Mouse (Mus musculus) intestine, embryonic 14.5 days (tissue): ENCODE results near the gene Baz2b. TPM values are rescaled to one million over a fixed set of nuclear protein-coding genes. Genes with fewer than 3 reads are reported as not detected.

Source experiments
- ATAC-seq: fragments of 200-750 bp; cut with Nextera tagmentation; replicated peaks from 2 replicates; pipeline ENCODE4 v1.8.0; 2017; ENCODE audit warnings: low read depth, moderate number of reproducible peaks, moderate TSS enrichment, moderate library complexity; ENCODE audit not compliant: low FRiP score, low TSS enrichment
- DNase-seq: peaks from one replicate; pipeline ENCODE4 v3.0.0-alpha.2; 2018; ENCODE audit warnings: low spot score
- H3K27ac ChIP-seq: fragments of 300-500 bp; sonication (generic); 2 replicates; pipeline ENCODE4 v1.5.1; 2014; ENCODE audit warnings: low read depth, mild to moderate bottlenecking, control low read depth
- H3K27me3 ChIP-seq: fragments of 300-500 bp; sonication (generic); replicated peaks from 2 replicates; pipeline ENCODE4 v1.6.1; 2014; ENCODE audit warnings: low read length, control low read depth; ENCODE audit not compliant: control insufficient read depth, insufficient read depth
- H3K36me3 ChIP-seq: fragments of 300-500 bp; sonication (generic); 2 replicates; pipeline ENCODE4 v1.6.1; 2014; ENCODE audit warnings: low read length, control low read depth; ENCODE audit not compliant: control insufficient read depth, insufficient read depth
- H3K4me1 ChIP-seq: fragments of 300-500 bp; sonication (generic); replicated peaks from 2 replicates; pipeline ENCODE4 v1.6.1; 2014; ENCODE audit warnings: low read length, control low read depth, mixed read lengths; ENCODE audit not compliant: control insufficient read depth, insufficient read depth
- H3K4me2 ChIP-seq: fragments of 300-500 bp; sonication (generic); 2 replicates; pipeline ENCODE4 v1.6.1; 2014; ENCODE audit warnings: low read length
- H3K4me3 ChIP-seq: fragments of 300-500 bp; sonication (generic); 2 replicates; pipeline ENCODE4 v1.5.1; 2014; ENCODE audit warnings: low read depth, low read length, control low read depth, mixed read lengths
- H3K9ac ChIP-seq: fragments of 300-500 bp; sonication (generic); 2 replicates; pipeline ENCODE4 v1.6.1; 2014; ENCODE audit warnings: mild to moderate bottlenecking, low read length
- H3K9me3 ChIP-seq: fragments of 300-500 bp; sonication (generic); 2 replicates; pipeline ENCODE4 v1.6.1; 2016; ENCODE audit warnings: low read length, control low read depth; ENCODE audit not compliant: control insufficient read depth
- WGBS: fragments of 180-500 bp; shearing (Covaris S2); extraction: QIAGEN DNeasy Blood & Tissue Kit; methylation state at CpG from one replicate; pipeline ENCODE4 v1.1.7; 2014; 5-methylcytosine and 5-hydroxymethylcytosine counted together
- polyA plus RNA-seq: library from polyadenylated mRNA; unstranded; fragments of >200 nt; fragmentation: Nextera tagmentation; extraction: Ambion mirVana; gene quantifications from 2 replicates; pipeline ENCODE4 v1.2.1, GENCODE M21; 2014

The Baz2b gene
- polyA plus RNA-seq, 1 experiment from 2014 or later, result 52.3 TPM

- Histone ChIP-seq H3K36me3 (no peaks in the 10 kb centered on the region), H3K27me3 (no peaks in the 10 kb centered on the region), H3K27ac (no peak overlapping the region), H3K9ac (no peak overlapping the region), H3K4me2 (no peak overlapping the region), H3K4me3 (no peak overlapping the region), H3K4me1 (no peaks in the 10 kb centered on the region), H3K9me3 (no peaks in the 10 kb centered on the region)
- no peak for DNase-seq
- no peak for ATAC-seq
- 69% methylated on average over 2 of the region's 2 CpGs for WGBS
These were observed 45.9 kb downstream of the Baz2b start for GRCm38 (mm10) chr2:60163744-60164143.

- Histone ChIP-seq H3K27ac (no peak overlapping the region), H3K4me3 (no peak overlapping the region), H3K9me3 (0 out of 2 replicates have a peak, but pooled peaks cover 2% of the 10 kb centered on the region), H3K27me3 (no peaks in the 10 kb centered on the region), H3K9ac (no peak overlapping the region), H3K4me1 (no peaks in the 10 kb centered on the region), H3K4me2 (no peak overlapping the region), H3K36me3 (no peaks in the 10 kb centered on the region)
- ATAC-seq (no peak), DNase-seq (no peak)
- 90% methylated on average over 2 of the region's 2 CpGs for WGBS
These were observed 57.2 kb downstream of the Baz2b start for GRCm38 (mm10) chr2:60152481-60152880.

GRCm38 (mm10) chr2:60148651-60149050 is 61.0 kb downstream of the Baz2b start:
- ATAC-seq (no peak), DNase-seq (no peak)
- H3K27ac ChIP-seq, result no peak overlapping the region
- no peak overlapping the region for H3K9ac ChIP-seq
- H3K4me1 ChIP-seq, result no peaks in the 10 kb centered on the region
- no peaks in the 10 kb centered on the region for H3K9me3 ChIP-seq
- no peaks in the 10 kb centered on the region for H3K27me3 ChIP-seq
- no peaks in the 10 kb centered on the region for H3K36me3 ChIP-seq
- no peak overlapping the region for H3K4me2 ChIP-seq
- 82% methylated on average over 5 of the region's 5 CpGs for WGBS
- H3K4me3 ChIP-seq, result no peak overlapping the region

- ATAC-seq (no peak), DNase-seq (no peak)
- WGBS, result 48% methylated on average over 3 of the region's 3 CpGs
These were observed 62.2 kb downstream of the Baz2b start for GRCm38 (mm10) chr2:60147428-60147827.

GRCm38 (mm10) chr2:60145742-60146141 is 63.9 kb downstream of the Baz2b start:
- Histone ChIP-seq H3K4me2 (no peak overlapping the region), H3K4me1 (no peaks in the 10 kb centered on the region), H3K27me3 (no peaks in the 10 kb centered on the region), H3K27ac (no peak overlapping the region), H3K9me3 (no peaks in the 10 kb centered on the region), H3K36me3 (no peaks in the 10 kb centered on the region), H3K9ac (no peak overlapping the region), H3K4me3 (no peak overlapping the region)
- DNase-seq (no peak), ATAC-seq (no peak)
- 52% methylated on average over 6 of the region's 6 CpGs for WGBS

More at GRCm38 (mm10) chr2:60147428-60147827, 62.2 kb downstream of the Baz2b start:
- Histone ChIP-seq H3K36me3 (no peaks in the 10 kb centered on the region), H3K4me1 (no peaks in the 10 kb centered on the region), H3K4me2 (no peak overlapping the region), H3K27ac (no peak overlapping the region), H3K27me3 (no peaks in the 10 kb centered on the region), H3K9ac (no peak overlapping the region), H3K9me3 (no peaks in the 10 kb centered on the region), H3K4me3 (no peak overlapping the region)

- ATAC-seq (no peak), DNase-seq (no peak)
- Histone ChIP-seq H3K4me2 (no peak overlapping the region), H3K4me1 (peaks cover 11% of the 10 kb centered on the region; the same call in 1 of the 2 replicates), H3K27ac (no peak overlapping the region), H3K27me3 (no peaks in the 10 kb centered on the region), H3K9ac (no peak overlapping the region), H3K4me3 (no peak overlapping the region), H3K9me3 (no peaks in the 10 kb centered on the region), H3K36me3 (no peaks in the 10 kb centered on the region)
- WGBS, result 59% methylated on average over 5 of the region's 5 CpGs
These were observed 66.3 kb downstream of the Baz2b start for GRCm38 (mm10) chr2:60143383-60143782.

- Histone ChIP-seq H3K4me3 (no peak overlapping the region), H3K27me3 (no peaks in the 10 kb centered on the region), H3K9me3 (no peaks in the 10 kb centered on the region), H3K36me3 (no peaks in the 10 kb centered on the region), H3K9ac (no peak overlapping the region), H3K4me1 (peaks cover 11% of the 10 kb centered on the region; the same call in 1 of the 2 replicates), H3K4me2 (no peak overlapping the region), H3K27ac (no peak overlapping the region)
- DNase-seq (no peak), ATAC-seq (no peak)
- WGBS, result 78% methylated on average over 2 of the region's 2 CpGs
These were observed 67.4 kb downstream of the Baz2b start for GRCm38 (mm10) chr2:60142281-60142680.

- no peak overlapping the region for H3K27ac ChIP-seq
- H3K27me3 ChIP-seq, result no peaks in the 10 kb centered on the region
- no peak overlapping the region for H3K9ac ChIP-seq
- peaks cover 11% of the 10 kb centered on the region; the same call in 1 of the 2 replicates for H3K4me1 ChIP-seq
- 17% methylated on average over 7 of the region's 7 CpGs for WGBS
- no peak overlapping the region for H3K4me3 ChIP-seq
- ATAC-seq (no peak), DNase-seq (no peak)
- no peaks in the 10 kb centered on the region for H3K9me3 ChIP-seq
- no peaks in the 10 kb centered on the region for H3K36me3 ChIP-seq
- no peak overlapping the region for H3K4me2 ChIP-seq
These were observed 70.9 kb downstream of the Baz2b start for GRCm38 (mm10) chr2:60138751-60139162.

GRCm38 (mm10) chr2:60135796-60136195 is 73.8 kb downstream of the Baz2b start:
- no peak for ATAC-seq
- 62% methylated on average over 2 of the region's 2 CpGs for WGBS

More at GRCm38 (mm10) chr2:60135796-60136195, 73.8 kb downstream of the Baz2b start:
- Histone ChIP-seq H3K36me3 (no peaks in the 10 kb centered on the region), H3K27ac (no peak overlapping the region), H3K9me3 (no peaks in the 10 kb centered on the region), H3K4me2 (no peak overlapping the region), H3K9ac (no peak overlapping the region), H3K27me3 (no peaks in the 10 kb centered on the region), H3K4me1 (peaks cover 15% of the 10 kb centered on the region), H3K4me3 (no peak overlapping the region)
- no peak for DNase-seq
